Mouse (Mus musculus) urinary bladder, postnatal 4 days (tissue): ENCODE data around the gene Cdh11.
"Not testable (repeated sequence)": the region's sequence is repeated elsewhere in the genome, so short reads cannot be mapped to it uniquely, and the experiment has no call there.

Experiments used
- DNase-seq, 2 experiments: peaks; one replicate each; pipeline ENCODE4 v3.0.0; 2021 to 2022; ENCODE audit warnings: low spot score in 2 of 2

Cdh11 gene

DNA sequence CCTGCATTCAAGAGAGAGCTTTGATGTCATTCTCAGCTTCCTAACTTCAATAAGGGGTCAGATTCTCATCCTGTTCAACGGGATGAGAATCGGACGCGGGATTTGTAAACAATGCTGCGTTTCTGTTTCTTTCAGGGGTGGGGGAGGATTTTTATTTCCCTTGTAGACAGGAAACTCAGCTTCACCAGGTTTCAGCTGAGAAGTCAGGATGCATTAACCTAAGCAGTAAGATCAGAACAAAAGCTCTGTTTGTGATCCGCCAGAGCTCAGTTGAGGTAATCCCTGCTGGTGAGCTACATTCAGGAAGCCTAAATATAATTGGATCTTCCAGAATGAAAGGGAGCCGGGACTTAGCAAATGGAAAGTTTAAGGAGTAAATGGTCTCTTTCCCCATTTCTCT, 78.1 kb downstream of the Cdh11 start:
- no peak for DNase-seq

DNA sequence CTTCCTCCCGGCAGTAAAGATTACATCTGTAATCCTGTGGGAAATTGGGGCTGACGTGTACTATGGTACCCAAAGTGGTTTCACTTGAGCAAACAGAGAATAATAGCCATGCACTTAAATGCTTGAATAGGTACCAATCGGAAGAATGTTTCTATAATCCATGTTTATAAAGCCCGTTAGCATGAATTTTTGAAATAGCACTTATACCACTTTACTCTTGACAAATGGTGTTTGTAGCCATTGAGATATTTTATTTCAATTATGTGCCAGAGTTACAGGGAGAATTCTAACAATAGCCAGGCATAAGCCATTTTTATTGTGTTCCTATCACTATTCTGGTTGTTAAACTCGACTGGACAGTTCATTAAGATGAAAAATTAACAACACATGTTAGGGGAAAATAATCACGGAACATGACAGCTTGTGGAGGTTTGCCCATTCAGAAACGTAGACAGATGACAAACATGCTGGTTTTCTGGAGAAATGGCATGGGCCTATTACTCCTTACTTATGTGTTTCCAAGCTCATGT, 80.0 kb downstream of the Cdh11 start:
- no peak for DNase-seq

DNA sequence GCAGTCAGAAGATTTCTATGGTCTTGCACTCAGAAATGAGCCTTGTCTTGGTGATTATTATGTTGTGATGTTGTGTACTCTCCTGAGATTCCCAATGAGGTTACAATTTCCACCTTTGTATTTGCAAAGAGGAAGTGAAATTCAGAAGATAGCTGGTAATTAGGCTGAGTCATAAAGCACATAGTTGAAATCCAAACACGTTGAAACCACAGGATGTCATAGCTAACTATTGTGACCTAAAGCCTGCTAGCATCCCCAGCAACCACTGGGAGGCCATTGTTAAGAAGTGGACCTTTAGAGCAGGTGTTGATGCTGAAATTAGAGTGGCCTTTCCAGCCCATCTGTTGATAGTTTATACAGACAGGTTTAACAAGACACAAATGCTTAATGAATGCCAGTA, 85.2 kb downstream of the Cdh11 start:
- DNase-seq, result no peak

DNA sequence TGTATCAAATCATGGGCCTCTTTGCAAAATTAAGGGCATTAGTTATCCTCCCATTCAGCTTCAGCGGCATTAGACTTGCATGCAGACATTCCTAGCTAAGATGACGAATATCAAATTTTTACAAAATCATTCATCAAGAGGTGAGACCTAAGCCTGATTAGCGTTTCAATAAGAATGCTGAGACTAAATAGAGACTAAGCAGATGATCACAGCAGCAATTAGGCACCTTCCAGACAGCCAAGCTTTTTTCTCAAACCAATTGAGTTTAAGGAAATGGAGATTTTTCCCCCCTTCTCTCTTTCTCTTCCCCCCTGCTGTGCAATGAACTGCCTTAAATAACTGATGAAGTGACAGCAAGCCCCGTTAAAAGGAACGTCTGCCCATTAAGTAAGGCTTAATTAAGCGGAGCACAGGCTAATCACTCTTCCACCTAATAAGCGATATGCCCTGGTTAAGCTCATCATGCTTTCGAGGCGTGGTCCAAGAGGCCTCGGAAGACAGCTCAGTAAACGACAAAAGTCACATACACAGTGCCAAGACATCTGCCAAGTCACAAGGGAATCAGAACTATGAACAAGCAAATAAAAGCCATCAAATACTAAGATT, 87.1 kb downstream of the Cdh11 start:
- DNase-seq, result no peak

DNA sequence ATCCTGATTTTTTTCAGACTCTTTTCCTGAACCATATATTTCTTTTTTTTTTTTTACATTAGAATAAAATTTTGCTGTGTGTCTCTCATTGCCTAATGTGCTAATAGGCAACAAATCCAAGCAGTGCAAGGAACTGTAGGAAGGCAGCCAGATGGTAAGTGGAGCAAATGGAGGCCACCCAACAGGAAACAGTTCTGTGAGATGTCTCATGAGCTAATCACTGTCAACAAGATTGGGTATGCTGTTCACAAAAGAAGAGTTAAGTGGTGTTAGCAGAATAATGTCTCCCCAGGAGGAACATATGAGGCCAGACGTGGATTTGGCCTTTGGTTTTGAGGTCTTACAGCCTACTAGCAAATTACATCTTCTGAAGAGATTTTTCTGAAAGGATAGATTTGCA, 92.0 kb downstream of the Cdh11 start:
- no peak for DNase-seq

DNA sequence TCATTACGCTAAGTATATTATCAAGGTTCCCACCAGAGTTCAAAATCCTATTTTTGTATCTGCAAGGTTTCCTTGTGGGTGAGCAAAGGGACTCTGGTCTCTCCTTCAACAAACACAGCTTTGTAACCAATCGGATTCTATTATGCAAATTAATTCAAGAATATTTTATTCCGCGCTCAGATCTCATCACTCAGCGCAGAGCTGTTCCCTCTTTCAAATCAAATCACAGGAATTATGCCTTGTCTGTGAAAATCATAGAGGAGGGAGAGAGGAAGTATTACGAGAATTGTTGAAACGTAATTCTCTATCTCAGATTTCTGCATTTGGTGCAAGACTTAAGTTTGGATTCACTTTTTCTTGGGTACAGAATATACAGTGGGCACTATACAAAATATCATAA, 100.0 kb downstream of the Cdh11 start:
- not testable (repeated sequence) for DNase-seq

DNA sequence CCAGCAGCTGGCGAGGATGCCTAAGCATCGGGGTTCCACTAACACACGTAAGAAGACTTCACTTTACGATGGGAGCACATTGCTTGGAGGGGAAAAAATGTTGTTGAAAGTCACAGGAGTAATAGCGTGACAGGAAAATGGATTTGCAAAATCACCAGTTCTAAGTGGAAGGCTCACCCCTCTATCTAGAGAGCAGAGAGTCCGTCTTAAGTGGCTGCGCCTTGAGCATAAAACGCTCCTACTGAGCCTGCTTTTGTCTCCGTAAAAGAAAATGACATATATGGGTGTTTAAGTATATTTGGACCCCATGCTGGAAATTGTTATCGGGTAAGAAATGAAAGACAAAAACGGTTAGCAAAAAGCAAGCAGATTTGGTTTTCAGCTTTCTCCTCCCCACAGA, 100.4 kb downstream of the Cdh11 start:
- DNase-seq, result no peak

DNA sequence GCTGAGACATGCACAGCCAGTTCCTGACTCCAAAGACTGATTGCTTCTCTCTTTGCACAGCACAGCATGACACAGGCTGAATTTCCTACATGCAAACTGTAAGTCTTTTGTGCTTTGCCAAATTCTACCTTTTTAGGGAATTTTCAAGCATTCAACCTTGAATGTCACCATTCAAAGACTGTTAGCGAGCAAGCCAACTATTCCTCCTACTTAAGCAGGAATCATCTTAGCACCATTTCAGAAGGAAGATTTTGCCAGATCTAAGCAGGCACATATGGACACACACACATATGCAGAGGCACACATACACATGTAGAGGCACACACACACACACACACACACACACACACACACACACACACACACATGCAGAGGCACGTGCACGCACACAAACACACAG, 108.3 kb downstream of the Cdh11 start:
- no peak for DNase-seq

DNA sequence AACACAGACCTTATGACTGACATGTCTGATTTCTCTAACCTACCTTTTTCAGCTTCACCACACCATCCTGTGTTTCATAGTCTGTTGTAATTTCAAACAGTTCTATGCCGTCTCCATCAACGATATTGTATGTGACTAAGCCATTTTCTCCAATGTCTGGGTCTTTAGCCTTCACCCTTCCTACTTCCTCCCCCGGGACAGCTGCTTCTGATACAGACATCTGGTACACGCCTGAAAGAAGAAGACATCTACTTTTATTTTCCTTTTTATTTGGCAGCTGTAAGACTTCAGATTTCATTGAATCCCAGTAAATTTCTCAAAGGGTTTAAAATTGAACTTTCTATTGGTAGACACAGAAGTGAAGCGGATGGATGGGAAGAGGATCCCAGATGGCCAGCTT, 120.9 kb downstream of the Cdh11 start:
- not testable (repeated sequence) for DNase-seq

DNA sequence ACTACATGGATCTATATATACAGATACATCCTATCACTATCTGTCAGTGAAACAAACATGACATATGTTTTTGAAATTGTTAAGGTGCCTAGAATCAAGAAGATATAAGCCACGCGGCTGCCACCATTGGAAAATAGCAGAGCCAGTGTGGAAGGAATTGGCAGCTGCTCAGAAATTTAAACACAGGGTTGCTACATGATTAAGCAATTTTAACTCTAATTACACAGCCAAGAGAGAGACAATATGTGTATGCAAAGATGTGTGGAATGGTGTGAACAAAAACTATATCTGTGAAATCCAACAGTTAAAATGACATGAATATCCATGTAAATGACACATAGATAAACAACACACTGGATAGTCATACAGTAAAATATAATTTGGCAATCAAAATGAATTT, 128.9 kb downstream of the Cdh11 start:
- no peak for DNase-seq

DNA sequence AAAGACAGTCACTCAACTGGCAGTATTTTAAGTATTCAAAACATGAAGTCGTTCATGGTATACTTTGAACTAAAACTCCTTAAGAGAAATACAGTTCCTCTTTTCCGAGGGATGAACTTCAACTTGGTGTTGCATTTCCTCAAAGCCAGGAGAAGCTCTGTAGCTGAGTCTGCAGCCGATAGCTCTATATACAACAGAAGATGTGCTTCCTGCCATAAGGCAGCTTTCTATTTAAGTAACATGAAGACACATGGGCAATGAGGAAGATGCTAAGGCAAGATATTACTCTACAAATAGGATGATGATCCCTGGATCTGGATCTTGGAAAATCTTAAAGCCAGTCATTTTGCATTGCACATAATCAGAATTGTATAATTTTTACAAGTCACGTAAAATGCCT, 133.5 kb downstream of the Cdh11 start:
- no peak for DNase-seq

DNA sequence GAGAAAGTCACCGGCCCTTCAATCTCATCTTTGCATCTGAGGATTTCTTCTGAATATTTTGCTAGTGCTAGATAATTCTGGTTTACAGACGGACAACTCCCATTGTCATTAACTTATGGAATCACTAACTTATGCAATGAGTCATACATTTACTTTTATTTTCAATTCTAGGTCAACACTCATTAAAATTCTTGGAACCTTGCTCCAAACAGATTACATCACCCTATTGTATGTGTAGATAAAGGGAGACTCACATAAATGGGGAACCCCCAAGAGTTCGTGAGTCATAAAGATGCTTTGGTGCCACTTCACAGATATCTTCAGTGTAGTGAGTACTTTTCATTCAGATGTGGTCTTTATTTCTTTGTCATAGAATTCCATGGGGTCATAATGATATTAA, 158.3 kb downstream of the Cdh11 start:
- no peak for DNase-seq

DNA sequence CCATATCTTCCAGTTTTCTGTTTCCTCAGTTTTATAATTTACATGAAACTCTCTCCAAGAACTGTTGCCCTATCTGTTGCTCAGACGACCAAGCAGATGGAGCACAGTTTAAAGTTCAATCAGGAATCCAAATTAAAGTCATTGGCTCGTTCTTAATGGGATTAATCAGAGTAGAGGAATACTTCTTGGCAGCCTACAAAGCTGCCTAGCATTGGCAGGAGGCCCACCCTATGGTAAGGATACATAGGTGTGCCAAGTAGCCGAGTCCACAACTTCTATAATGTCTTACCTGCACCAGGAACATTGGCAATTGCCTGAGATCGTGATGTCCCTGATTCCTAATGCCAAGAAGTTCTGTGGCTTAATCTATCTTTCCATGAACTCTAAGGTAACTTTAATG, 173.3 kb downstream of the Cdh11 start:
- no peak for DNase-seq

DNA sequence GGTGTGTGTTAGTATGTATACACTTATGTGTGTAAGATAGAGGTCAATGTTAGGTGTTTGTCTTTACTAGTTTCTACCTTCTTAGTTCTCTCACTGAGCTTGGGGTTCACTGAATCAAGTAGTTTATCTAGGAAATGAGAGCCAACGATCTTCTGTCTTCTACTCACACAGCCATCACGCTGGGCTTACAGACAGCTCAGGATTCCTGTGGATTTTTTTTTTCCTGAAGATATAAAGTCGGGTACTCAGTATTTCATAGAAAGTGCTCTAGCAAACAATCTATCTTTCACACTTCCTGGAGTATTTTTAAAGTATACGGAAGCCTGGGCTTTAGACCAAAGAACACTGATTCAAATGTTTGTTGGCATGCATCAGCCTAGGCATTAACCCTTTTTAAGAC, 184.1 kb downstream of the Cdh11 start:
- DNase-seq, result no peak

DNA sequence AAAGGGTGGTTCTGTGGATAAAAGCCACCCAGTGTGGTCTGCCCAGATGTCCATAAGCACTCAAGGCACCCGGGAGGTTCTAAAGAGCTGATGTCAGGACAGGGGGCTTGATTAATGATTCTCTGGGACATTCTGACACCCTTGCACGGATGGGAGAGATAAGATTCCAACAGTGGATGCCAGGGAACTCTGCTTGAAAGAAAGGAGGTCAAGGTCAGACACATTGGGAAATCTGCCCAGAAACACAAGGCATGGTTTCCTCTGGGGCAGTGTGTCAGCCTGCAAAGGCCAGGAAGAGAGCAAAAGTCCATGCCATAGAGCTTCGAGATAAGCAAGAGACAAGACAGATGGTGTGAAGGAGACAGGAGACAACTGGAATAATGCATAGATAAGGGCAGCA, 188.9 kb downstream of the Cdh11 start:
- peak in 1 of 2 experiments; percentile 21 for DNase-seq

DNA sequence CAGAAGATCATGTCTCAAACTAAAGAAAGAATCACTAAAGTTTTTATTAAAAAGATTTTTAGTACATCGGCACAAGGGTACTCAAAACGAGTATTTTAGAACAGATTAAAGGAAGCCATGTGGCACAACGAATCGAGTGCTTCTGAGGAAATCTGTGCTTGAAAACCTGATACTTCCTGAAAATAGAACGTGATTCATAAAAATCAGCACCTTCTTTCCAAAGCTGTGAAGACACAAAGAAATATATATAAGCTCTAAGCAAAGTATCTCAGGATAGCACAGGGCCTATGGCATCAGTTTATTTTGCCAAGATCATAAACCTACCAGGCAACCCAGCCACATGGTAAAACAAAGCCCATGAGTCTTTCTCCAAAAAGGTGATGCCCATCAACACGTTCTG, 191.5 kb downstream of the Cdh11 start:
- DNase-seq, result no peak
